Mouse (Mus musculus) G1E (cell line): Measurements from ENCODE around the gene Dyrk1a.

Source experiments
- CTCF ChIP-seq: IDR thresholded peaks from 2 replicates; pipeline ENCODE4 v1.5.1; 2012; ENCODE audit warnings: low read depth, low read length, inconsistent platforms, mixed read lengths
- GATA1 ChIP-seq: IDR thresholded peaks from 2 replicates; pipeline ENCODE4 v1.6.1; 2012; ENCODE audit warnings: borderline replicate concordance, low read length, inconsistent platforms, mixed read lengths
- GATA2 ChIP-seq: IDR thresholded peaks from 2 replicates; pipeline ENCODE4 v1.6.1; 2012; ENCODE audit warnings: low read depth, low read length, inconsistent platforms, borderline replicate concordance
- POLR2AphosphoS5 ChIP-seq: IDR thresholded peaks from 2 replicates; pipeline ENCODE4 v1.6.1; 2012; ENCODE audit warnings: low read depth, low read length, inconsistent platforms; ENCODE audit not compliant: insufficient replicate concordance
- TAL1 ChIP-seq: conservative IDR thresholded peaks from 2 replicates; pipeline ENCODE4 v1.6.1; 2012; ENCODE audit warnings: low read depth, low read length, inconsistent platforms, mixed read lengths

- TF ChIP-seq CTCF (no peak), POLR2AphosphoS5 (no peak), TAL1 (no peak), GATA1 (no peak), GATA2 (no peak)
These were observed 124.0 kb downstream of the Dyrk1a start for GRCm38 (mm10) chr16:94693687-94694305.
